Mouse (Mus musculus) olfactory bulb, adult 2 months (tissue): Measurements from ENCODE around the gene Spsb4. TPM values are rescaled to one million over a fixed set of nuclear protein-coding genes. Genes with fewer than 3 reads are reported as not detected.

Experiments used
- H3K27ac ChIP-seq: fragments of 200-500 bp; 2 replicates; pipeline ENCODE4 v1.5.1; 2012; ENCODE audit warnings: low read depth, low read length; ENCODE audit not compliant: insufficient read depth
- H3K4me1 ChIP-seq: fragments of 200-500 bp; 2 replicates; pipeline ENCODE4 v1.6.1; 2012; ENCODE audit warnings: low read length; ENCODE audit not compliant: control insufficient read depth, insufficient read depth
- H3K4me3 ChIP-seq: fragments of 200-500 bp; 2 replicates; pipeline ENCODE4 v1.5.1; 2012; ENCODE audit warnings: mild to moderate bottlenecking, low read depth, low read length, moderate library complexity; ENCODE audit not compliant: insufficient read depth
- CTCF ChIP-seq: fragments of 200-500 bp; IDR thresholded peaks from 2 replicates; pipeline ENCODE4 v1.5.1; 2012; ENCODE audit warnings: low read depth, mild to moderate bottlenecking, low read length, moderate library complexity; ENCODE audit not compliant: insufficient read depth
- POLR2A ChIP-seq: fragments of 200-500 bp; IDR thresholded peaks from 2 replicates; pipeline ENCODE4 v1.6.1; 2012; ENCODE audit warnings: mild to moderate bottlenecking, low read depth, low read length, moderate library complexity; ENCODE audit not compliant: insufficient read depth
- WGBS: fragments of 180-500 bp; shearing (Covaris S2); methylation state at CpG from one replicate; pipeline ENCODE4 v1.1.7; 2018; 5-methylcytosine and 5-hydroxymethylcytosine counted together
- polyA plus RNA-seq: library from polyadenylated mRNA; stranded (reverse); fragments of >200 nt; gene quantifications from 2 replicates; pipeline ENCODE4 v1.2.4, GENCODE M21; 2012; ENCODE audit warnings: low replicate concordance; ENCODE audit not compliant: missing spikeins, insufficient read depth, insufficient read length

The Spsb4 gene
- polyA plus RNA-seq, 1 experiment, result not detected

GRCm38 (mm10) chr9:97046240-97046639, 27.6 kb upstream of the Spsb4 start:
- Histone ChIP-seq H3K4me3 (no peak overlapping the region), H3K27ac (no peak overlapping the region), H3K4me1 (no peaks in the 10 kb centered on the region)
- TF ChIP-seq POLR2A (no peak), CTCF (no peak)
- WGBS, result 91% methylated on average over 4 of the region's 4 CpGs

GRCm38 (mm10) chr9:97041633-97042032, 23.0 kb upstream of the Spsb4 start:
- Histone ChIP-seq H3K27ac (no peak overlapping the region), H3K4me1 (peaks cover 11% of the 10 kb centered on the region), H3K4me3 (no peak overlapping the region)
- WGBS, result 71% methylated on average over 8 of the region's 8 CpGs
- TF ChIP-seq CTCF, result no peak

GRCm38 (mm10) chr9:97038010-97038409, 19.4 kb upstream of the Spsb4 start:
- H3K4me1 ChIP-seq, result peaks cover 11% of the 10 kb centered on the region
- H3K4me3 ChIP-seq, result no peak overlapping the region
- TF ChIP-seq CTCF, result no peak
- no peak for TF ChIP-seq POLR2A
- H3K27ac ChIP-seq, result peak overlapping the region; percentile 38; the same call in 1 of the 2 replicates
- WGBS, result 72% methylated on average over 3 of the region's 3 CpGs

- TF ChIP-seq POLR2A (no peak), CTCF (no peak)
- Histone ChIP-seq H3K4me1 (peaks cover 11% of the 10 kb centered on the region), H3K4me3 (no peak overlapping the region), H3K27ac (no peak overlapping the region)
- WGBS, result 64% methylated on average over 7 of the region's 7 CpGs
Measured at GRCm38 (mm10) chr9:97036656-97037055, 18.0 kb upstream of the Spsb4 start.

GRCm38 (mm10) chr9:97027361-97027760, 8.7 kb upstream of the Spsb4 start:
- no peak overlapping the region for H3K27ac ChIP-seq
- 83% methylated on average over 12 of the region's 12 CpGs for WGBS
- TF ChIP-seq POLR2A, result no peak
- H3K4me3 ChIP-seq, result no peak overlapping the region
- H3K4me1 ChIP-seq, result no peaks in the 10 kb centered on the region

DNA sequence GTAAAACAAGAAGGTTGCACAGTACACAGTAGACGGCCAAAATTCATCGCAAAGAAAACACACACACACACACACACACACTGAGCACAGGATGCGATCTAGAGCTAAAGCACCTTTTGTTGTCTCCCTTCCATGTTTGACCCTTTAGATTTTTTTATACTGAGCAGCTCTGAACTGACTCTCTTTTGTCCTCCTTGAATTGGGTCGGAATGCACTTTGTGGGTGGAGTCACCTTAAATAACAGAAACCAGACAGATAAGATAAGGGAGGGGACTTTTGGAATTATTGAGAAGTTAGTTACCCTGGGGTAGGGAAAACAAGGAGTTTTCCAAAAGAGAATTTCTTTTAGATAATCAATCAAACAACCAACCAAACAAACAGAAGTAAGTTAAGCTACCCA, 7.4 kb upstream of the Spsb4 start:
- no peak overlapping the region for H3K4me3 ChIP-seq
- TF ChIP-seq CTCF, result no peak
- TF ChIP-seq POLR2A, result no peak
- H3K27ac ChIP-seq, result no peak overlapping the region
- WGBS, result 90% methylated on average over 4 of the region's 4 CpGs
- no peaks in the 10 kb centered on the region for H3K4me1 ChIP-seq

GRCm38 (mm10) chr9:97024451-97024850, 5.8 kb upstream of the Spsb4 start:
- H3K4me3 ChIP-seq, result no peak overlapping the region
- TF ChIP-seq CTCF (no peak), POLR2A (no peak)
- 84% methylated on average over 7 of the region's 7 CpGs for WGBS
- no peaks in the 10 kb centered on the region for H3K4me1 ChIP-seq
- H3K27ac ChIP-seq, result no peak overlapping the region

DNA sequence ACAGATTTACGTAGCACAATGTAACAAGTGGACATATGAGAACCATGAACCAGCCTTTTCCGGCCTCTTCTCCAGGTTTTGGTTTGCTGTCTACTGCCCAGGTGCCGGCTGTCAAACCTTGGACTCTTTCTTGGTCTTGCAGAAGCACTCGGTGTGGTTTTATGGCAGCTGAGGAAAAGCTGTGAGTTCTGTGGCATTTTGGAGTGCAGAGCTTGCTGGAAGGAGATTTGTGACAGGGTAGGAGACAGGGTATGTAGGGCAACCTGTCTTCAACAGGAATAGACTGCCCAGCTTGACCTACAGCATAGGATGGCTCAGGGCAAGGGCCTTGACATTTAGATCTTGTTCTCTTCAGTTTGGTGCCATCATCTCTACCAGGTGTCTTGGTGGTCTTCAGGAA, 4.3 kb upstream of the Spsb4 start:
- WGBS, result 93% methylated on average over 4 of the region's 4 CpGs

DNA sequence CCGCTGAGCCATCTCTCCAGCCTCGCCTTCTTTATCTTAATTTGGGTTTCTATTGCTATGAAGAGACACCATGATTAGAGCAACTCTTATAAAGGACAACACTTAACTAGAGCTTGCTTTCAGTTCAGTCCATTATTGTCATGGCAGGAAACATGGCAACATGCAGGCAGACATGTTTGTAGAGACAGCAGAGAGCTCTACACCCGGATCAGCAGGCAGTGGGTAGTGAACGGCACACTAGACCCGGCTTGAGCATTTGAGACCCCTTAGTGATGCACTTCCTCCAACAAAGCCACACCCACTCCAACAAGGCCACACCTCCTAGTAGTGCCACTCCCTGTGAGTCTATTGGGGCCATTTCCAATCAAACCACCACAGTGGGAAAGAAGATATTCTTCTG, 3.7 kb upstream of the Spsb4 start:
- Histone ChIP-seq H3K4me3 (no peak overlapping the region), H3K27ac (no peak overlapping the region), H3K4me1 (peaks cover 9% of the 10 kb centered on the region)
- TF ChIP-seq POLR2A (no peak), CTCF (no peak)
- WGBS, result 91% methylated on average over 5 of the region's 5 CpGs

More for the DNA sequence above, 4.3 kb upstream of the Spsb4 start:
- TF ChIP-seq CTCF, result no peak
- TF ChIP-seq POLR2A, result no peak
- Histone ChIP-seq H3K4me3 (no peak overlapping the region), H3K27ac (no peak overlapping the region), H3K4me1 (peaks cover 7% of the 10 kb centered on the region)

DNA sequence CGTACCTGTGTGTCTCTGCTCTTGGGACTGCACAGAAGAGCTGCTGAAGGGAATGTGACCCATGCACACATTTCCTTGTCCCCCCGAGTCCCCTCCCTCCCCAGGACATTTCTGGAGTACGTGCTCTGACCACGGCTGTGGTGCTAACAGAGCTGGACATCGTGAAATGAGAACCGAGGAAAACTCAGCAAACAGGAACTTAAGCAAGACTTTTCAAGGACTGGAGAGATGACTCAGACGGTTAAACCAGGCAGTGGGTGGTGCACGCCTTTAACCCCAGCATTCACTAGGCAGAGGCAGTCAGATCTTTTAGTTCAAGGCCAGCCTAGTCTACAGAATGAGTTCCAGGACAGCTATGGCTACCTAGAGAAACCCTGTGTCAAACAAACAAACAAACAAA, 1.5 kb upstream of the Spsb4 start:
- no peak overlapping the region for H3K27ac ChIP-seq
- WGBS, result 80% methylated on average over 8 of the region's 8 CpGs
- no peak overlapping the region for H3K4me3 ChIP-seq
- TF ChIP-seq CTCF, result no peak
- no peak for TF ChIP-seq POLR2A
- peaks cover 16% of the 10 kb centered on the region for H3K4me1 ChIP-seq
